Mouse (Mus musculus): ENCODE measurements at regions not wholly inside any gene's neighbourhood (a gene's known extent, or its start where the extent isn't known, plus 50 kb on each side); places are given as distances from the start of the nearest gene placed in this dataset.

GRCm38 (mm10) chr17:78023507-78024355 is 176.3 kb upstream of the Crim1 start:
- no peak for DNase-seq

GRCm38 (mm10) chr17:78024356-78024723 is 175.7 kb upstream of the Crim1 start:
- DNase-seq: no peak

- no peak for DNase-seq
Observed at GRCm38 (mm10) chr17:78025294-78025693, 174.8 kb upstream of the Crim1 start.

- no peak for DNase-seq
Observed at GRCm38 (mm10) chr17:78035648-78036047, 164.4 kb upstream of the Crim1 start.

- DNase-seq: no peak
Observed at GRCm38 (mm10) chr17:78040338-78040737, 159.7 kb upstream of the Crim1 start.

- DNase-seq: no peak
Observed at GRCm38 (mm10) chr17:78041204-78041603, 158.8 kb upstream of the Crim1 start.

- no peak for DNase-seq
Observed at GRCm38 (mm10) chr17:78049766-78050165, 150.3 kb upstream of the Crim1 start.

GRCm38 (mm10) chr17:78050203-78050602 is 149.8 kb upstream of the Crim1 start:
- DNase-seq: no peak

GRCm38 (mm10) chr17:78075892-78076291 is 124.2 kb upstream of the Crim1 start:
- no peak for DNase-seq

GRCm38 (mm10) chr17:78078381-78078780 is 121.7 kb upstream of the Crim1 start:
- DNase-seq: no peak

- no peak for DNase-seq
Observed at GRCm38 (mm10) chr17:78084419-78084818, 115.6 kb upstream of the Crim1 start.

GRCm38 (mm10) chr17:78086963-78087362 is 113.1 kb upstream of the Crim1 start:
- DNase-seq: no peak

- no peak for DNase-seq
Observed at GRCm38 (mm10) chr17:78097699-78098098, 102.3 kb upstream of the Crim1 start.

GRCm38 (mm10) chr17:78108793-78109192 is 91.3 kb upstream of the Crim1 start:
- DNase-seq: no peak

GRCm38 (mm10) chr17:78109364-78110222 is 90.5 kb upstream of the Crim1 start:
- no peak for DNase-seq

- no peak for DNase-seq
Observed at GRCm38 (mm10) chr17:78132116-78132515, 67.9 kb upstream of the Crim1 start.

GRCm38 (mm10) chr17:78137986-78138385 is 62.1 kb upstream of the Crim1 start:
- DNase-seq: no peak

- no peak for DNase-seq
Observed at GRCm38 (mm10) chr17:78140660-78141059, 59.4 kb upstream of the Crim1 start.

- DNase-seq: no peak
Observed at GRCm38 (mm10) chr17:78141136-78141535, 58.9 kb upstream of the Crim1 start.

GRCm38 (mm10) chr17:78142431-78142830 is 57.6 kb upstream of the Crim1 start:
- no peak for DNase-seq

- DNase-seq: peak; percentile 19 to 25
Observed at GRCm38 (mm10) chr17:78145335-78145734, 54.7 kb upstream of the Crim1 start.

Measured in cerebellum, adult 18-20 months (tissue).